Mouse (Mus musculus) hindbrain, embryonic 16.5 days (tissue): ENCODE measurements at regions not wholly inside any gene's neighbourhood (a gene's known extent, or its start where the extent isn't known, plus 50 kb on each side); places are given as distances from the start of the nearest gene placed in this dataset.

Source experiments
- ATAC-seq: fragments of 200-750 bp; cut with Nextera tagmentation; 2 replicates; pipeline ENCODE4 v1.8.0; 2017; ENCODE audit warnings: moderate TSS enrichment, moderate library complexity
- H3K27ac ChIP-seq: fragments of 300-500 bp; sonication (generic); 2 replicates; pipeline ENCODE4 v1.5.1; 2014; ENCODE audit warnings: low read depth, mild to moderate bottlenecking, control low read depth, low read length, moderate library complexity
- H3K27me3 ChIP-seq: fragments of 300-500 bp; sonication (generic); replicated peaks from 2 replicates; pipeline ENCODE4 v1.6.1; 2014; ENCODE audit warnings: low read length; ENCODE audit not compliant: control insufficient read depth, insufficient read depth
- H3K36me3 ChIP-seq: fragments of 300-500 bp; sonication (generic); 2 replicates; pipeline ENCODE4 v1.6.1; 2014; ENCODE audit warnings: mild to moderate bottlenecking, low read length, moderate library complexity, mixed read lengths; ENCODE audit not compliant: control insufficient read depth, insufficient read depth
- H3K4me1 ChIP-seq: fragments of 300-500 bp; sonication (generic); 2 replicates; pipeline ENCODE4 v1.6.1; 2014; ENCODE audit warnings: low read depth, low read length; ENCODE audit not compliant: control insufficient read depth, insufficient read depth
- H3K4me2 ChIP-seq: fragments of 300-500 bp; sonication (generic); 2 replicates; pipeline ENCODE4 v1.6.1; 2014; ENCODE audit warnings: mild to moderate bottlenecking, low read length, control low read depth, moderate library complexity
- H3K4me3 ChIP-seq: fragments of 300-500 bp; sonication (generic); 2 replicates; pipeline ENCODE4 v1.5.1; 2014; ENCODE audit warnings: mild to moderate bottlenecking, low read length, control low read depth, moderate library complexity
- H3K9ac ChIP-seq: fragments of 300-500 bp; sonication (generic); 2 replicates; pipeline ENCODE4 v1.6.1; 2014; ENCODE audit warnings: low read depth, mild to moderate bottlenecking, control low read depth, low read length, moderate library complexity
- H3K9me3 ChIP-seq: fragments of 300-500 bp; sonication (generic); 2 replicates; pipeline ENCODE4 v1.6.1; 2014; ENCODE audit warnings: mild to moderate bottlenecking, low read length, moderate library complexity; ENCODE audit not compliant: control insufficient read depth
- WGBS: fragments of 180-500 bp; shearing (Covaris S2); extraction: QIAGEN DNeasy Blood & Tissue Kit; methylation state at CpG from one replicate; pipeline ENCODE4 v1.1.7; 2014; 5-methylcytosine and 5-hydroxymethylcytosine counted together

DNA sequence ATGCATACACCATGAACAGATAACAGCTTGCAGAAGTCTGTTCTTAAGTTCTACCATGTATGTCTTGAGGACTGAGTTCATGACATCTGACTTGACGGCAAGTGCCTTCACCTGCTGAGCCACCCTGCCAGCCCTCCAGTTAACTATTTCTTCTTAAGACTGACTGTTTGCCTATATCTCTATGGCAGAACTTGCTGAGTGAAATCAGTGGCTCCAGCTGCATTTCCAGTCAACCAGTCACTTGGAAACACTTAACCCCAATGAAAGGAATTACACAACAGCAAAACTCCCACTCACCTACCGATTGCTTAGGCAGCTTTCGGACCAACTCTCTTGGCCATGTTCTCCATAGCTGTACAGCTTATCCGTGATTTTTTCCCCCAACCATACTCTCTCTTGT is 64.8 kb upstream of the Daam1 start:
- H3K27ac ChIP-seq, result no peak overlapping the region
- H3K36me3 ChIP-seq, result no peaks in the 10 kb centered on the region
- no peak for ATAC-seq
- peaks cover 4% of the 10 kb centered on the region; the same call in 1 of the 2 replicates for H3K9me3 ChIP-seq
- 88% methylated on average over 4 of the region's 4 CpGs for WGBS
- H3K9ac ChIP-seq, result no peak overlapping the region
- no peak overlapping the region for H3K4me2 ChIP-seq
- H3K4me3 ChIP-seq, result no peak overlapping the region
- H3K4me1 ChIP-seq, result peaks cover 2% of the 10 kb centered on the region; the same call in 1 of the 2 replicates
- no peaks in the 10 kb centered on the region for H3K27me3 ChIP-seq

DNA sequence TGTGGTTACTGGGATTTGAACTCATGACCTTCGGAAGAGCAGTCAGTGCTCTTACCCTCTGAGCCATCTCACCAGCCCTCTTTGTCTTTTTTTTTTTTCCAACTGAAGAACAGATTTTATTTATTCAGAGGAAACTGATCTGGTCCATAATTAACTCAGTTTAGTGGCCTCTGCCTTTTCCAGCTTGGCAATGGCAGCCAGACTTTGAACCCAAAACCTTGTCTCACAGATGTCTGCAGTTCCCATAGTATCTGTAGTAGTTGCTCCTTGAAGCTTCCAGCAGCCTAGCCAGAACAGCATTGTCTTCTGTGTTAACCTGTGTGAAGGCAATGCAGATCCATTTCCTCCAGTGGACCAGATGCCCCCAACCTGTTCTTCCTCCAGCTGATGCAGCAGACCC is 64.2 kb upstream of the Daam1 start:
- no peak overlapping the region for H3K27ac ChIP-seq
- no peaks in the 10 kb centered on the region for H3K27me3 ChIP-seq
- WGBS, result 98% methylated on average over 1 of the region's 1 CpGs
- H3K4me2 ChIP-seq, result no peak overlapping the region
- H3K4me3 ChIP-seq, result no peak overlapping the region
- peaks cover 2% of the 10 kb centered on the region; the same call in 1 of the 2 replicates for H3K4me1 ChIP-seq
- H3K9ac ChIP-seq, result no peak overlapping the region
- ATAC-seq, result no peak
- peaks cover 4% of the 10 kb centered on the region; the same call in 1 of the 2 replicates for H3K9me3 ChIP-seq
- no peaks in the 10 kb centered on the region for H3K36me3 ChIP-seq

DNA sequence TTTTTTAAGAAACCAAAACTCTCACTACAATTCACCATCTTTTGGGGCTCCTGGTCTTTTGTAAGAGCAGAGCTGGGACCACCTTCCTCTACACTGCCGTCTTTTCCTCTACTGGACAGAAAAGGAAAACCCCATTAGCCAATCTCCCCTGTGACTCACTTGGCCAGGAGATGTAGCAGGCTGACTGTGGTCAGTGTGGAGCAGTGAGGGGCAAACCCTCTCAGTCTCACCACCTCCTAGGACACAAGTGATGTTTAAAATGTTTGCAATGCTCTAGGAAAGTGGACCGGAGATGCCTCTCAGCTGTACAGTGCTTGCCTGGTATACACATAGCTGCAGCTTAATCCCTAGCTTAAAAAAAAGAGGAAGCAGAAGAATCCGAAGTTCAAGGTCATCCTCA is 63.0 kb upstream of the Daam1 start:
- Histone ChIP-seq H3K4me1 (peaks cover 2% of the 10 kb centered on the region; the same call in 1 of the 2 replicates), H3K27me3 (no peaks in the 10 kb centered on the region), H3K4me2 (no peak overlapping the region), H3K36me3 (no peaks in the 10 kb centered on the region), H3K9ac (no peak overlapping the region), H3K4me3 (no peak overlapping the region), H3K9me3 (peaks cover 4% of the 10 kb centered on the region; the same call in 1 of the 2 replicates), H3K27ac (no peak overlapping the region)
- no peak for ATAC-seq
- 44% methylated on average over 3 of the region's 3 CpGs for WGBS

DNA sequence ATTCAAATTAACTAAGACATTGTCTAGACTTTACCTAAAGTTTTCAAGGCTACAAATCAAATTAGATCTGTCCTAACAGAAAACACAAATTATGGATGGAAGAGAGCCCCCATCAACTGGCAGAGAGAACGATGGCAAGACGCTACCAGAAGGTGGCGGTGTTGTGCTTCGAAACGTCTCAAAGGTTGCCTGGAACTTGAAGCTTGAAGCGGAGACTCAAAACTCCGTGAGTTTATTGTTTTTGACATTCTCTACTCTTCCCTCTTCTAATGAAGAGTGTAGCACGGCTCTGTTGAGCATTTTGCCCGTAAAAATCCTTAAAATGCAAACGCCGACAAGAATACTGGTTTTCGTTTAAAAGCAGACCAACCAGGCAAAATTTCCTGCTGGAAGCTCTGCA is 62.4 kb upstream of the Daam1 start:
- 3% methylated on average over 12 of the region's 12 CpGs for WGBS
- H3K27me3 ChIP-seq, result no peaks in the 10 kb centered on the region

DNA sequence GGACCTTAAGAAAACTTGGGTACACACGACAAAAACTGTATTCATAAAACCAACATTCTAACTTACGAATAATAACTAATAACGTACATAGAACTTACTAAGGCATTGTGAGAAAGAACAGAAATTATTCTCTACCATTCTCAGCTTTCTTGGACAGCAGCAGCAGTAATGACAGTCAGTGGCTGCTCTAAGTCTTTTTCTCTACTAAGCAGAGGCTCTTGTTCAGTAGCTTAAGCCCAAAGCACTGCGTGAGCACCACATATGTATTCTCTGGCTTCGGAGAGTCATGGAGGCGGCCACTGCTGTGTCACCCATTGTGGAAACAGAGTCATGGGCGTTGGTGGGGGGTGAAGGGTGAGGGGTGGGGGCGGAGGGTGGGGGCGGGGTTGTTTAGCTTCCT is 62.0 kb upstream of the Daam1 start:
- WGBS, result 29% methylated on average over 9 of the region's 9 CpGs
- no peak overlapping the region for H3K27ac ChIP-seq
- H3K4me2 ChIP-seq, result peak overlapping the region; percentile 60
- H3K4me3 ChIP-seq, result peak overlapping the region; percentile 32; the same call in 1 of the 2 replicates
- H3K4me1 ChIP-seq, result peaks cover 2% of the 10 kb centered on the region; the same call in 1 of the 2 replicates
- peaks cover 4% of the 10 kb centered on the region; the same call in 1 of the 2 replicates for H3K9me3 ChIP-seq
- no peaks in the 10 kb centered on the region for H3K36me3 ChIP-seq
- 0 out of 2 replicates have a peak overlapping the region, but pooled peaks have one; percentile 41 for H3K9ac ChIP-seq
- H3K27me3 ChIP-seq, result no peaks in the 10 kb centered on the region
- ATAC-seq, result no peak

More for the DNA sequence above, 62.4 kb upstream of the Daam1 start:
- Histone ChIP-seq H3K4me2 (peak overlapping the region; percentile 60), H3K9ac (0 out of 2 replicates have a peak overlapping the region, but pooled peaks have one; percentile 41), H3K9me3 (peaks cover 4% of the 10 kb centered on the region; the same call in 1 of the 2 replicates), H3K36me3 (no peaks in the 10 kb centered on the region), H3K4me1 (peaks cover 2% of the 10 kb centered on the region; the same call in 1 of the 2 replicates), H3K4me3 (peak overlapping the region; percentile 32), H3K27ac (no peak overlapping the region)
- ATAC-seq, result 0 out of 2 replicates have a peak, but pooled peaks have one; percentile 48

DNA sequence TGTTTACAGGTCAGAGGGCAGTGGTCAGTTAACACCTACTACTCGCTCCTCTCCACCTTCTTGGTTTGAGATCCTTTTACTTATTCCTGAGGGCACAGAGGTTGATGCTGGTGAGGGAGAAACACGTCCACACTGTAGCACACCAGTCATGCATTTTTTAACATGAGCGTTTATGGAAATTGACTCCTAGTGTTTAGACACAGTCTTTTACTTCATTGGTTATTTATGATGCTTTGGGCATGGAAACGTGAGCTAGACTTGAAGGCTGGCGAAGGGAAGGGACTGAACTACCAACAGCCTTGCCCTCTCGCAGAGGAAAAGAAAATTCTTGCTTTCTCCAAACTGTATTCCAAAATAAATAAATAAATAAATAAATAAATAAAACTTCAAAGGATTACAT is 61.6 kb upstream of the Daam1 start:
- Histone ChIP-seq H3K36me3 (no peaks in the 10 kb centered on the region), H3K9ac (no peak overlapping the region), H3K27ac (no peak overlapping the region), H3K9me3 (peaks cover 4% of the 10 kb centered on the region; the same call in 1 of the 2 replicates), H3K27me3 (no peaks in the 10 kb centered on the region), H3K4me2 (no peak overlapping the region), H3K4me3 (no peak overlapping the region), H3K4me1 (peaks cover 2% of the 10 kb centered on the region; the same call in 1 of the 2 replicates)
- ATAC-seq, result no peak
- WGBS, result 70% methylated on average over 6 of the region's 6 CpGs

DNA sequence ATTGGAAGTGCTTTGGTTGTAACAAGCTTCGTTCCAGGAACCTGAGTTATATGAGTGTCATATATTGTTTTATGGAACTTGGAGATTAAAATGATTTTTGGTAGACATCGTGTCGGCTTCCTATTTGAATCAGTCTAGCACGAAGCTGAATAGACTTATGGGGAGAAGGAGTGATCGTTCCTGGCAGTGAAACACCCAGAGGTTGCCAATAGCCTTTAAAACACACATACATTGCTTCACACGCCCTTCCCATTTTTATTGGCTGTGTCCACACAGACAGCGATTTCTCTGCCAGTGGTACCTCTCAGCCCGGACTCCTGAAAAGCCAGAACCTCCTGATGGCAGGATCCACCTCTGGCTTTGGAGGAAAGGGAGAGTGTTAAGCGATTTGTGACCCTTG is 57.0 kb upstream of the Daam1 start:
- no peak for ATAC-seq
- Histone ChIP-seq H3K4me2 (no peak overlapping the region), H3K4me3 (no peak overlapping the region), H3K4me1 (peaks cover 6% of the 10 kb centered on the region), H3K9ac (no peak overlapping the region), H3K27ac (no peak overlapping the region), H3K36me3 (no peaks in the 10 kb centered on the region), H3K9me3 (no peaks in the 10 kb centered on the region), H3K27me3 (no peaks in the 10 kb centered on the region)
- WGBS, result 87% methylated on average over 9 of the region's 9 CpGs

DNA sequence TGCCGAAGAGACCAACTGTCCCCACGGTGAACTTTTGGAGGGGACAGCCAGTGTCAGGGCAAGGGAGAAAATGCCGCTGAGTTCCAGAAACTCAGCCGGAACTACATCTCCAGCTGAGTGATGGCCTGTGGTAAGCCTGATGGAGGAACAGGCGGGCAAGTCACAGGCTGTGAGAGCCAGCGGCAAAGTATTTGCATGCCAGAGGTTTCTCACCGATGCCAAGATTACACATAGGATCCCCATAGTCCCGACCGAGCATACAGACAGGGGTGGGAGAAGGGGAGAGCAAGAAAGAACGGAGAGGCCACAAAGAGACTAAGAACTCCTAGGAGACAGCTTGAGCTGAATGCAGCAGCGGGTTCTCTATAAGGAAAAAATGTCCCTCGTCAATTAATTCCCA is 55.8 kb upstream of the Daam1 start:
- no peak overlapping the region for H3K9ac ChIP-seq
- H3K9me3 ChIP-seq, result no peaks in the 10 kb centered on the region
- peaks cover 6% of the 10 kb centered on the region for H3K4me1 ChIP-seq
- H3K36me3 ChIP-seq, result no peaks in the 10 kb centered on the region
- H3K4me2 ChIP-seq, result no peak overlapping the region
- no peak for ATAC-seq
- H3K27me3 ChIP-seq, result no peaks in the 10 kb centered on the region
- no peak overlapping the region for H3K27ac ChIP-seq
- H3K4me3 ChIP-seq, result no peak overlapping the region
- WGBS, result 58% methylated on average over 12 of the region's 12 CpGs

DNA sequence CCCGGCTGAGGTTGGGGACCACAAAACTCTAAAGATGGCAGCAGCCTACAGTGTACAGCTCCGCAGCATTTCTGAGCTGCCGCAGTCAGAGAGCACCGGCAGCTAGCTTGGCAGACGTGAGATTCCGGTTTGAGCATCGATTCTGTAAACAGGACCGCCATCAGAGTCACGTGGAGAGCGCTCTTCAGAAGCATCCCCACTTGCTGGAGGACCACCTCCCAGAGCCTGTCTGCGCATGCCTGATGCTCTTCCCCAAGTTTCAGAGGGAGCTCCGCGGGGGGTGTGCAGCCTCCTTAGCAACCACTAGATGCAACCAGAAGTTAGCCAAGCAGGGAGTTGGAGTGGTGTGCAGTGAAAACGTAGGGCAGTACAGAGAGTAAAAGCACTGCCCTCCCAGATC is 52.7 kb upstream of the Daam1 start:
- 0 out of 2 replicates have a peak, but pooled peaks have one; percentile 45 for ATAC-seq
- WGBS, result 24% methylated on average over 14 of the region's 14 CpGs
- Histone ChIP-seq H3K9me3 (no peaks in the 10 kb centered on the region), H3K27me3 (no peaks in the 10 kb centered on the region), H3K4me2 (peak overlapping the region; percentile 59), H3K4me1 (peaks cover 6% of the 10 kb centered on the region), H3K36me3 (no peaks in the 10 kb centered on the region), H3K9ac (0 out of 2 replicates have a peak overlapping the region, but pooled peaks have one; percentile 23), H3K4me3 (peak overlapping the region; percentile 26), H3K27ac (no peak overlapping the region)
